Mouse (Mus musculus) T-helper 17 cell (primary cell): ENCODE data around the gene Pafah1b2.

Experiments used
- in situ Hi-C, 2 experiments: fragments of 300-600 bp; cut with MboI, MseI; formaldehyde crosslinking; loops; 1 replicate in 1 of 2; 2 replicates in 1 of 2; pipeline ENCODE4 v1.15.1; 2025; ENCODE audit warnings: high pct_unique_total_duplicates in 2 of 2

The Pafah1b2 gene

GRCm38 (mm10) chr9:46012091-46013008, at the start of gene Pafah1b2, which contains the start of gene Sik3:
Gene Pafah1b2, minus strand, starts transcription at chr9:46012690.
Gene Sik3, plus strand, starts transcription at chr9:46012820.
- in situ Hi-C loops = loop anchor here in 1 of 2 experiments (10.0 kb wide), 1 partner anchor 72 kb away; no protein-coding TSS in a partner anchor

GRCm38 (mm10) chr9:46061696-46062425, 49.4 kb upstream of the Pafah1b2 start:
- in situ Hi-C loops = no loop called here

GRCm38 (mm10) chr9:46060249-46060648, 47.8 kb upstream of the Pafah1b2 start:
- in situ Hi-C loops = no loop called here

- in situ Hi-C loops = no loop called here
These were observed 45.6 kb upstream of the Pafah1b2 start for GRCm38 (mm10) chr9:46058065-46058464.

GRCm38 (mm10) chr9:46053014-46053666, 40.6 kb upstream of the Pafah1b2 start:
- in situ Hi-C loops = no loop called here

- in situ Hi-C loops = no loop called here
These were observed 37.7 kb upstream of the Pafah1b2 start for GRCm38 (mm10) chr9:46050203-46050602.

GRCm38 (mm10) chr9:46049525-46049924, 37.0 kb upstream of the Pafah1b2 start:
- in situ Hi-C loops = no loop called here

- in situ Hi-C loops = no loop called here
These were observed 34.4 kb upstream of the Pafah1b2 start for GRCm38 (mm10) chr9:46046724-46047517.

GRCm38 (mm10) chr9:46043626-46044025, 31.1 kb upstream of the Pafah1b2 start:
- in situ Hi-C loops = no loop called here

GRCm38 (mm10) chr9:46042387-46042786, 29.9 kb upstream of the Pafah1b2 start:
- in situ Hi-C loops = no loop called here

GRCm38 (mm10) chr9:46041186-46041585, 28.7 kb upstream of the Pafah1b2 start:
- in situ Hi-C loops = no loop called here

GRCm38 (mm10) chr9:46038786-46039185, 26.3 kb upstream of the Pafah1b2 start:
- in situ Hi-C loops = no loop called here

- in situ Hi-C loops = no loop called here
These were observed 24.4 kb upstream of the Pafah1b2 start for GRCm38 (mm10) chr9:46036881-46037280.

GRCm38 (mm10) chr9:46035290-46035871, 22.9 kb upstream of the Pafah1b2 start:
- in situ Hi-C loops = no loop called here

- in situ Hi-C loops = no loop called here
These were observed 21.4 kb upstream of the Pafah1b2 start for GRCm38 (mm10) chr9:46033862-46034261.

GRCm38 (mm10) chr9:46033058-46033457, 20.6 kb upstream of the Pafah1b2 start:
- in situ Hi-C loops = no loop called here

GRCm38 (mm10) chr9:46032190-46032589, 19.7 kb upstream of the Pafah1b2 start:
- in situ Hi-C loops = no loop called here

GRCm38 (mm10) chr9:46030968-46031367, 18.5 kb upstream of the Pafah1b2 start:
- in situ Hi-C loops = no loop called here

- in situ Hi-C loops = no loop called here
These were observed 17.7 kb upstream of the Pafah1b2 start for GRCm38 (mm10) chr9:46030184-46030583.

GRCm38 (mm10) chr9:46029534-46029933, 17.0 kb upstream of the Pafah1b2 start:
- in situ Hi-C loops = no loop called here

- in situ Hi-C loops = no loop called here
These were observed 15.5 kb upstream of the Pafah1b2 start for GRCm38 (mm10) chr9:46027994-46028393.
